Mouse (Mus musculus): ENCODE measurements around the gene Ntn5. TPM values are rescaled to one million over a fixed set of nuclear protein-coding genes. Genes with fewer than 3 reads are reported as not detected.

Gene Ntn5
- polyA plus RNA-seq, 1 experiment from 2014 or later = 0.80 TPM

- H3K4me3 ChIP-seq (ENCODE audit: low read depth, low read length) = no peak overlapping the region
- H3K9ac ChIP-seq (ENCODE audit: low read length) = no peak overlapping the region
Observed at GRCm38 (mm10) chr7:45689099-45689498, 5.3 kb downstream of the Ntn5 start.

GRCm38 (mm10) chr7:45689800-45690199, 6.0 kb downstream of the Ntn5 start:
- Histone ChIP-seq H3K36me3 (ENCODE audit: control insufficient read depth, insufficient read depth, low read length) (no peaks in the 10 kb centered on the region), H3K4me1 (replicated peaks; ENCODE audit: control insufficient read depth, insufficient read depth, low read length) (peaks cover 15% of the 10 kb centered on the region), H3K27ac (ENCODE audit: low read depth) (no peak overlapping the region), H3K27me3 (replicated peaks; ENCODE audit: control insufficient read depth, insufficient read depth, low read length) (no peaks in the 10 kb centered on the region), H3K9ac (ENCODE audit: low read length) (no peak overlapping the region), H3K4me2 (ENCODE audit: low read length) (no peak overlapping the region), H3K9me3 (ENCODE audit: control insufficient read depth, low read length) (no peaks in the 10 kb centered on the region), H3K4me3 (ENCODE audit: low read depth, low read length) (no peak overlapping the region)
- DNase-seq (ENCODE audit: low spot score) (no peak), ATAC-seq (replicated peaks; ENCODE audit: low FRiP score, low TSS enrichment, low read depth) (no peak)
- WGBS = 58% methylated on average over 11 of the region's 11 CpGs

More at GRCm38 (mm10) chr7:45689099-45689498, 5.3 kb downstream of the Ntn5 start:
- WGBS = 61% methylated on average over 6 of the region's 6 CpGs
- H3K9me3 ChIP-seq (ENCODE audit: control insufficient read depth, low read length) = no peaks in the 10 kb centered on the region
- H3K36me3 ChIP-seq (ENCODE audit: control insufficient read depth, insufficient read depth, low read length) = no peaks in the 10 kb centered on the region
- H3K27ac ChIP-seq (ENCODE audit: low read depth) = no peak overlapping the region
- DNase-seq (ENCODE audit: low spot score) = no peak
- no peak overlapping the region for H3K4me2 ChIP-seq (ENCODE audit: low read length)
- no peaks in the 10 kb centered on the region for H3K27me3 ChIP-seq (replicated peaks; ENCODE audit: control insufficient read depth, insufficient read depth, low read length)
- no peak for ATAC-seq (replicated peaks; ENCODE audit: low FRiP score, low TSS enrichment, low read depth)
- H3K4me1 ChIP-seq (replicated peaks; ENCODE audit: control insufficient read depth, insufficient read depth, low read length) = peaks cover 15% of the 10 kb centered on the region

- Histone ChIP-seq H3K4me2 (ENCODE audit: low read length) (no peak overlapping the region), H3K9me3 (ENCODE audit: control insufficient read depth, low read length) (no peaks in the 10 kb centered on the region), H3K27me3 (replicated peaks; ENCODE audit: control insufficient read depth, insufficient read depth, low read length) (no peaks in the 10 kb centered on the region), H3K4me1 (replicated peaks; ENCODE audit: control insufficient read depth, insufficient read depth, low read length) (no peaks in the 10 kb centered on the region), H3K4me3 (ENCODE audit: low read depth, low read length) (no peak overlapping the region), H3K36me3 (ENCODE audit: control insufficient read depth, insufficient read depth, low read length) (no peaks in the 10 kb centered on the region), H3K9ac (ENCODE audit: low read length) (no peak overlapping the region), H3K27ac (ENCODE audit: low read depth) (no peak overlapping the region)
- 79% methylated on average over 2 of the region's 2 CpGs for WGBS
- ATAC-seq (replicated peaks; ENCODE audit: low FRiP score, low TSS enrichment, low read depth) (no peak), DNase-seq (ENCODE audit: low spot score) (no peak)
Observed at GRCm38 (mm10) chr7:45692364-45692763, 8.5 kb downstream of the Ntn5 start.

- no peak for DNase-seq (ENCODE audit: low spot score)
Observed at GRCm38 (mm10) chr7:45693921-45694591, 10.2 kb downstream of the Ntn5 start, which contains the start of gene Sec1. Sec1 (minus strand) TSS chr7:45694402.

GRCm38 (mm10) chr7:45695098-45695497, 11.3 kb downstream of the Ntn5 start:
- Histone ChIP-seq H3K27me3 (replicated peaks; ENCODE audit: control insufficient read depth, insufficient read depth, low read length) (peaks cover 19% of the 10 kb centered on the region), H3K36me3 (ENCODE audit: control insufficient read depth, insufficient read depth, low read length) (no peaks in the 10 kb centered on the region), H3K27ac (ENCODE audit: low read depth) (no peak overlapping the region), H3K9ac (ENCODE audit: low read length) (no peak overlapping the region), H3K4me2 (ENCODE audit: low read length) (no peak overlapping the region), H3K9me3 (ENCODE audit: control insufficient read depth, low read length) (no peaks in the 10 kb centered on the region), H3K4me1 (replicated peaks; ENCODE audit: control insufficient read depth, insufficient read depth, low read length) (peaks cover 2% of the 10 kb centered on the region), H3K4me3 (ENCODE audit: low read depth, low read length) (no peak overlapping the region)
- WGBS = 14% methylated on average over 6 of the region's 6 CpGs
- DNase-seq (ENCODE audit: low spot score) = no peak
- ATAC-seq (replicated peaks; ENCODE audit: low FRiP score, low TSS enrichment, low read depth) = no peak

More at GRCm38 (mm10) chr7:45693921-45694591, 10.2 kb downstream of the Ntn5 start, which contains the start of gene Sec1:
- ATAC-seq (replicated peaks; ENCODE audit: low FRiP score, low TSS enrichment, low read depth) = no peak
- 90% methylated on average over 50 of the region's 50 CpGs for WGBS
- Histone ChIP-seq H3K27ac (ENCODE audit: low read depth) (no peak within 1 kb of the TSS), H3K27me3 (replicated peaks; ENCODE audit: control insufficient read depth, insufficient read depth, low read length) (peaks cover 8% of the 10 kb centered on the region), H3K4me1 (replicated peaks; ENCODE audit: control insufficient read depth, insufficient read depth, low read length) (no peaks in the 10 kb centered on the region), H3K9me3 (ENCODE audit: control insufficient read depth, low read length) (no peaks in the 10 kb centered on the region), H3K9ac (ENCODE audit: low read length) (no peak within 1 kb of the TSS), H3K36me3 (ENCODE audit: control insufficient read depth, insufficient read depth, low read length) (no peaks in the 10 kb centered on the region), H3K4me2 (ENCODE audit: low read length) (no peak within 1 kb of the TSS), H3K4me3 (ENCODE audit: low read depth, low read length) (no peak within 1 kb of the TSS)

GRCm38 (mm10) chr7:45697894-45698293, 14.1 kb downstream of the Ntn5 start:
- Histone ChIP-seq H3K36me3 (ENCODE audit: control insufficient read depth, insufficient read depth, low read length) (no peaks in the 10 kb centered on the region), H3K4me3 (ENCODE audit: low read depth, low read length) (no peak overlapping the region), H3K4me1 (replicated peaks; ENCODE audit: control insufficient read depth, insufficient read depth, low read length) (peaks cover 7% of the 10 kb centered on the region), H3K4me2 (ENCODE audit: low read length) (no peak overlapping the region), H3K9ac (ENCODE audit: low read length) (no peak overlapping the region), H3K27ac (ENCODE audit: low read depth) (no peak overlapping the region), H3K9me3 (ENCODE audit: control insufficient read depth, low read length) (no peaks in the 10 kb centered on the region), H3K27me3 (replicated peaks; ENCODE audit: control insufficient read depth, insufficient read depth, low read length) (peaks cover 23% of the 10 kb centered on the region)
- WGBS = 87% methylated on average over 6 of the region's 7 CpGs
- DNase-seq (ENCODE audit: low spot score) (no peak), ATAC-seq (replicated peaks; ENCODE audit: low FRiP score, low TSS enrichment, low read depth) (no peak)

GRCm38 (mm10) chr7:45699523-45700141, 15.8 kb downstream of the Ntn5 start, which contains the start of gene Car11:
Car11 (plus strand) TSS chr7:45699843.
- Histone ChIP-seq H3K9me3 (ENCODE audit: control insufficient read depth, low read length) (no peaks in the 10 kb centered on the region), H3K36me3 (ENCODE audit: control insufficient read depth, insufficient read depth, low read length) (no peaks in the 10 kb centered on the region), H3K4me2 (ENCODE audit: low read length) (peak within 1 kb of the TSS; percentile 71), H3K27ac (ENCODE audit: low read depth) (no peak within 1 kb of the TSS), H3K27me3 (replicated peaks; ENCODE audit: control insufficient read depth, insufficient read depth, low read length) (peaks cover 23% of the 10 kb centered on the region), H3K4me3 (ENCODE audit: low read depth, low read length) (peak within 1 kb of the TSS; percentile 35), H3K4me1 (replicated peaks; ENCODE audit: control insufficient read depth, insufficient read depth, low read length) (peaks cover 14% of the 10 kb centered on the region), H3K9ac (ENCODE audit: low read length) (peak within 1 kb of the TSS; percentile 23; the same call in 1 of the 2 replicates)
- 2% methylated on average over 36 of the region's 36 CpGs for WGBS
- no peak for DNase-seq (ENCODE audit: low spot score)
- ATAC-seq (replicated peaks; ENCODE audit: low FRiP score, low TSS enrichment, low read depth) = no peak

GRCm38 (mm10) chr7:45700301-45701015, 16.6 kb downstream of the Ntn5 start:
- Histone ChIP-seq H3K9me3 (ENCODE audit: control insufficient read depth, low read length) (no peaks in the 10 kb centered on the region), H3K36me3 (ENCODE audit: control insufficient read depth, insufficient read depth, low read length) (no peaks in the 10 kb centered on the region), H3K27ac (ENCODE audit: low read depth) (no peak overlapping the region), H3K9ac (ENCODE audit: low read length) (peak overlapping the region; percentile 23; the same call in 1 of the 2 replicates), H3K4me3 (ENCODE audit: low read depth, low read length) (peak overlapping the region; percentile 35), H3K27me3 (replicated peaks; ENCODE audit: control insufficient read depth, insufficient read depth, low read length) (peaks cover 23% of the 10 kb centered on the region), H3K4me2 (ENCODE audit: low read length) (peak overlapping the region; percentile 71), H3K4me1 (replicated peaks; ENCODE audit: control insufficient read depth, insufficient read depth, low read length) (peaks cover 17% of the 10 kb centered on the region)
- 2% methylated on average over 20 of the region's 20 CpGs for WGBS
- ATAC-seq (replicated peaks; ENCODE audit: low FRiP score, low TSS enrichment, low read depth) = no peak
- peak; percentile 85 for DNase-seq (ENCODE audit: low spot score)
